Mouse (Mus musculus) CD4-positive, CD25-positive, alpha-beta regulatory T cell, adult 2 months (primary cell): Measurements from ENCODE around the gene Klhl29.

ENCODE experiments used
- DNase-seq: peaks from one replicate; pipeline ENCODE4 v3.0.0-alpha.2; 2012; ENCODE audit warnings: low read depth, low spot score

Gene Klhl29

GRCm38 (mm10) chr12:5187773-5188333, 187.6 kb downstream of the Klhl29 start:
- DNase-seq, result no peak

- DNase-seq, result no peak
Observed at GRCm38 (mm10) chr12:5186645-5187044, 188.8 kb downstream of the Klhl29 start.

GRCm38 (mm10) chr12:5185603-5186002, 189.9 kb downstream of the Klhl29 start:
- no peak for DNase-seq

GRCm38 (mm10) chr12:5182586-5182985, 192.9 kb downstream of the Klhl29 start:
- no peak for DNase-seq

GRCm38 (mm10) chr12:5182165-5182564, 193.3 kb downstream of the Klhl29 start:
- no peak for DNase-seq

- no peak for DNase-seq
Observed at GRCm38 (mm10) chr12:5176716-5177341, 198.7 kb downstream of the Klhl29 start.

GRCm38 (mm10) chr12:5166141-5166540, 209.3 kb downstream of the Klhl29 start:
- no peak for DNase-seq

- no peak for DNase-seq
Observed at GRCm38 (mm10) chr12:5165411-5165810, 210.1 kb downstream of the Klhl29 start.

- DNase-seq, result no peak
Observed at GRCm38 (mm10) chr12:5162672-5163071, 212.8 kb downstream of the Klhl29 start.

GRCm38 (mm10) chr12:5161631-5162030, 213.9 kb downstream of the Klhl29 start:
- DNase-seq, result no peak

- no peak for DNase-seq
Observed at GRCm38 (mm10) chr12:5157931-5158481, 217.5 kb downstream of the Klhl29 start.

- DNase-seq, result no peak
Observed at GRCm38 (mm10) chr12:5157021-5157681, 218.3 kb downstream of the Klhl29 start.

- no peak for DNase-seq
Observed at GRCm38 (mm10) chr12:5155177-5155576, 220.3 kb downstream of the Klhl29 start.

- no peak for DNase-seq
Observed at GRCm38 (mm10) chr12:5151859-5152258, 223.6 kb downstream of the Klhl29 start.

- DNase-seq, result no peak
Observed at GRCm38 (mm10) chr12:5147346-5148035, 228.0 kb downstream of the Klhl29 start.

- no peak for DNase-seq
Observed at GRCm38 (mm10) chr12:5143903-5144781, 231.3 kb downstream of the Klhl29 start.

- no peak for DNase-seq
Observed at GRCm38 (mm10) chr12:5143224-5143623, 232.3 kb downstream of the Klhl29 start.

GRCm38 (mm10) chr12:5142776-5143175, 232.7 kb downstream of the Klhl29 start:
- peak; percentile 5 for DNase-seq

- no peak for DNase-seq
Observed at GRCm38 (mm10) chr12:5141040-5141439, 234.4 kb downstream of the Klhl29 start.

- DNase-seq, result no peak
Observed at GRCm38 (mm10) chr12:5139302-5139701, 236.2 kb downstream of the Klhl29 start.

- peak; percentile 57 for DNase-seq
Observed at GRCm38 (mm10) chr12:5136300-5136699, 239.2 kb downstream of the Klhl29 start.
